Mouse (Mus musculus): ENCODE results near the gene Hectd2. TPM values are rescaled to one million over a fixed set of nuclear protein-coding genes. Genes with fewer than 3 reads are reported as not detected.

Hectd2 gene
- polyA plus RNA-seq, 1 experiment = 6.0 TPM

- Histone ChIP-seq H3K9me3 (replicated peaks; ENCODE audit: control insufficient read depth, insufficient read depth, low read length, poor library complexity, severe bottlenecking) (no peaks in the 10 kb centered on the region), H3K9ac (ENCODE audit: low read depth, poor library complexity, severe bottlenecking) (no peak overlapping the region), H3K27me3 (ENCODE audit: control insufficient read depth, insufficient read depth, low read length, poor library complexity, severe bottlenecking) (no peaks in the 10 kb centered on the region), H3K36me3 (ENCODE audit: control insufficient read depth, insufficient read depth, low read length, poor library complexity, severe bottlenecking) (no peaks in the 10 kb centered on the region), H3K4me3 (ENCODE audit: low read depth, low read length) (no peak overlapping the region), H3K27ac (ENCODE audit: insufficient read depth, low read length) (no peak overlapping the region), H3K4me1 (ENCODE audit: control insufficient read depth, insufficient read depth, low read length) (no peaks in the 10 kb centered on the region)
- TF ChIP-seq CTCF (IDR thresholded peaks at IDR 0.05; ENCODE audit: low read depth, low read length) = no peak
- TF ChIP-seq POLR2A (IDR thresholded peaks at IDR 0.05; ENCODE audit: insufficient read depth, low read length) = no peak
- TF ChIP-seq EP300 (IDR thresholded peaks at IDR 0.05; ENCODE audit: insufficient read depth, low read depth, low read length) = no peak
Measured at GRCm38 (mm10) chr19:36629394-36629910, 75.0 kb downstream of the Hectd2 start.

- no peak overlapping the region for H3K9ac ChIP-seq (ENCODE audit: low read depth, poor library complexity, severe bottlenecking)
- H3K27ac ChIP-seq (ENCODE audit: insufficient read depth, low read length) = no peak overlapping the region
- no peak for TF ChIP-seq CTCF (IDR thresholded peaks at IDR 0.05; ENCODE audit: low read depth, low read length)
- no peak for TF ChIP-seq EP300 (IDR thresholded peaks at IDR 0.05; ENCODE audit: insufficient read depth, low read depth, low read length)
- H3K27me3 ChIP-seq (ENCODE audit: control insufficient read depth, insufficient read depth, low read length, poor library complexity, severe bottlenecking) = no peaks in the 10 kb centered on the region
- H3K4me1 ChIP-seq (ENCODE audit: control insufficient read depth, insufficient read depth, low read length) = no peaks in the 10 kb centered on the region
- H3K36me3 ChIP-seq (ENCODE audit: control insufficient read depth, insufficient read depth, low read length, poor library complexity, severe bottlenecking) = no peaks in the 10 kb centered on the region
- H3K4me3 ChIP-seq (ENCODE audit: low read depth, low read length) = no peak overlapping the region
- no peaks in the 10 kb centered on the region for H3K9me3 ChIP-seq (replicated peaks; ENCODE audit: control insufficient read depth, insufficient read depth, low read length, poor library complexity, severe bottlenecking)
Measured at GRCm38 (mm10) chr19:36630361-36630760, 75.9 kb downstream of the Hectd2 start.

- TF ChIP-seq POLR2A (IDR thresholded peaks at IDR 0.05; ENCODE audit: insufficient read depth, low read length) (no peak), EP300 (IDR thresholded peaks at IDR 0.05; ENCODE audit: insufficient read depth, low read depth, low read length) (no peak), CTCF (IDR thresholded peaks at IDR 0.05; ENCODE audit: low read depth, low read length) (no peak)
- Histone ChIP-seq H3K4me1 (ENCODE audit: control insufficient read depth, insufficient read depth, low read length) (no peaks in the 10 kb centered on the region), H3K36me3 (ENCODE audit: control insufficient read depth, insufficient read depth, low read length, poor library complexity, severe bottlenecking) (no peaks in the 10 kb centered on the region), H3K9ac (ENCODE audit: low read depth, poor library complexity, severe bottlenecking) (no peak overlapping the region), H3K4me3 (ENCODE audit: low read depth, low read length) (no peak overlapping the region), H3K27me3 (ENCODE audit: control insufficient read depth, insufficient read depth, low read length, poor library complexity, severe bottlenecking) (no peaks in the 10 kb centered on the region), H3K27ac (ENCODE audit: insufficient read depth, low read length) (no peak overlapping the region), H3K9me3 (replicated peaks; ENCODE audit: control insufficient read depth, insufficient read depth, low read length, poor library complexity, severe bottlenecking) (no peaks in the 10 kb centered on the region)
Measured at GRCm38 (mm10) chr19:36634771-36635170, 80.3 kb downstream of the Hectd2 start.

GRCm38 (mm10) chr19:36637223-36637622 is 82.8 kb downstream of the Hectd2 start:
- H3K36me3 ChIP-seq (ENCODE audit: control insufficient read depth, insufficient read depth, low read length, poor library complexity, severe bottlenecking) = no peaks in the 10 kb centered on the region
- H3K9ac ChIP-seq (ENCODE audit: low read depth, poor library complexity, severe bottlenecking) = no peak overlapping the region
- H3K9me3 ChIP-seq (replicated peaks; ENCODE audit: control insufficient read depth, insufficient read depth, low read length, poor library complexity, severe bottlenecking) = no peaks in the 10 kb centered on the region
- no peaks in the 10 kb centered on the region for H3K4me1 ChIP-seq (ENCODE audit: control insufficient read depth, insufficient read depth, low read length)
- H3K4me3 ChIP-seq (ENCODE audit: low read depth, low read length) = no peak overlapping the region
- H3K27ac ChIP-seq (ENCODE audit: insufficient read depth, low read length) = no peak overlapping the region
- no peaks in the 10 kb centered on the region for H3K27me3 ChIP-seq (ENCODE audit: control insufficient read depth, insufficient read depth, low read length, poor library complexity, severe bottlenecking)
- TF ChIP-seq POLR2A (IDR thresholded peaks at IDR 0.05; ENCODE audit: insufficient read depth, low read length) = no peak
- no peak for TF ChIP-seq EP300 (IDR thresholded peaks at IDR 0.05; ENCODE audit: insufficient read depth, low read depth, low read length)
- TF ChIP-seq CTCF (IDR thresholded peaks at IDR 0.05; ENCODE audit: low read depth, low read length) = no peak

- no peaks in the 10 kb centered on the region for H3K27me3 ChIP-seq (ENCODE audit: control insufficient read depth, insufficient read depth, low read length, poor library complexity, severe bottlenecking)
- no peak overlapping the region for H3K9ac ChIP-seq (ENCODE audit: low read depth, poor library complexity, severe bottlenecking)
- no peaks in the 10 kb centered on the region for H3K36me3 ChIP-seq (ENCODE audit: control insufficient read depth, insufficient read depth, low read length, poor library complexity, severe bottlenecking)
- no peak overlapping the region for H3K4me3 ChIP-seq (ENCODE audit: low read depth, low read length)
- H3K4me1 ChIP-seq (ENCODE audit: control insufficient read depth, insufficient read depth, low read length) = no peaks in the 10 kb centered on the region
- peaks cover 7% of the 10 kb centered on the region; the same call in 1 of the 2 replicates for H3K9me3 ChIP-seq (replicated peaks; ENCODE audit: control insufficient read depth, insufficient read depth, low read length, poor library complexity, severe bottlenecking)
- TF ChIP-seq POLR2A (IDR thresholded peaks at IDR 0.05; ENCODE audit: insufficient read depth, low read length) (no peak), EP300 (IDR thresholded peaks at IDR 0.05; ENCODE audit: insufficient read depth, low read depth, low read length) (no peak), CTCF (IDR thresholded peaks at IDR 0.05; ENCODE audit: low read depth, low read length) (no peak)
- no peak overlapping the region for H3K27ac ChIP-seq (ENCODE audit: insufficient read depth, low read length)
Measured at GRCm38 (mm10) chr19:36637948-36638587, 83.6 kb downstream of the Hectd2 start.

DNA sequence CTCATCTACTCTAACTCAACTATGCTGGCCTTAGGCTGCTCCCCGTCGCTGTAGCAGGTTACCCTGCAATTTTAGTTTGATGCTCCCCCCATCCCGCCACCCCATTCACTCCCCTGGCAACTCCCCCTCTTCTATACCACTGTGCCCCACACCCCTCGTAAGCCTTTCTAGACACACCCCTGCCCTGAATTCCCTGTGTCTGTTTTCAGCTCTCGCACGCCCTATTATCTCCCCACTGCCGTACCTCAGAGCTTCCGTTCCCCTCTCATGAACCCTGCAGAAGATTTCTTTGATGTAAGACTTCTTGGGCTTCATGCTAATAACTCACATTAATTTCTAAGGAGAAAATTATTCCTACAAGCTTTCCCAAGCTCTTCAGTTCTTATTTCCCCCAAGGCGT is 84.6 kb downstream of the Hectd2 start:
- Histone ChIP-seq H3K27ac (ENCODE audit: insufficient read depth, low read length) (no peak overlapping the region), H3K4me3 (ENCODE audit: low read depth, low read length) (no peak overlapping the region), H3K9me3 (replicated peaks; ENCODE audit: control insufficient read depth, insufficient read depth, low read length, poor library complexity, severe bottlenecking) (peaks cover 7% of the 10 kb centered on the region; the same call in 1 of the 2 replicates), H3K27me3 (ENCODE audit: control insufficient read depth, insufficient read depth, low read length, poor library complexity, severe bottlenecking) (no peaks in the 10 kb centered on the region), H3K36me3 (ENCODE audit: control insufficient read depth, insufficient read depth, low read length, poor library complexity, severe bottlenecking) (no peaks in the 10 kb centered on the region), H3K9ac (ENCODE audit: low read depth, poor library complexity, severe bottlenecking) (no peak overlapping the region), H3K4me1 (ENCODE audit: control insufficient read depth, insufficient read depth, low read length) (no peaks in the 10 kb centered on the region)
- TF ChIP-seq EP300 (IDR thresholded peaks at IDR 0.05; ENCODE audit: insufficient read depth, low read depth, low read length) (no peak), CTCF (IDR thresholded peaks at IDR 0.05; ENCODE audit: low read depth, low read length) (no peak), POLR2A (IDR thresholded peaks at IDR 0.05; ENCODE audit: insufficient read depth, low read length) (no peak)
